Mouse (Mus musculus): Measurements from ENCODE around the gene Mrpl42. TPM values are rescaled to one million over a fixed set of nuclear protein-coding genes. Genes with fewer than 3 reads are reported as not detected.

Gene Mrpl42
- polyA plus RNA-seq, 1 experiment from 2014 or later, result 226 TPM

GRCm38 (mm10) chr10:95471186-95471585, 30.6 kb downstream of the Mrpl42 start:
- no peak for ATAC-seq (replicated peaks)
- H3K9ac ChIP-seq, result no peak overlapping the region
- no peak overlapping the region for H3K4me2 ChIP-seq
- WGBS, result 89% methylated on average over 3 of the region's 3 CpGs
- no peaks in the 10 kb centered on the region for H3K9me3 ChIP-seq
- H3K27me3 ChIP-seq (replicated peaks), result no peaks in the 10 kb centered on the region
- no peak overlapping the region for H3K4me3 ChIP-seq
- H3K4me1 ChIP-seq, result peaks cover 2% of the 10 kb centered on the region; the same call in 1 of the 2 replicates
- H3K36me3 ChIP-seq (replicated peaks), result no peaks in the 10 kb centered on the region
- H3K27ac ChIP-seq, result no peak overlapping the region

GRCm38 (mm10) chr10:95468894-95469293, 32.8 kb downstream of the Mrpl42 start:
- Histone ChIP-seq H3K4me3 (no peak overlapping the region), H3K4me2 (no peak overlapping the region), H3K9ac (no peak overlapping the region), H3K4me1 (peaks cover 2% of the 10 kb centered on the region), H3K9me3 (no peaks in the 10 kb centered on the region), H3K36me3 (replicated peaks) (no peaks in the 10 kb centered on the region), H3K27me3 (replicated peaks) (no peaks in the 10 kb centered on the region), H3K27ac (no peak overlapping the region)
- WGBS, result 49% methylated on average over 4 of the region's 4 CpGs
- ATAC-seq (replicated peaks), result no peak

GRCm38 (mm10) chr10:95465485-95465896, 36.2 kb downstream of the Mrpl42 start:
- no peak overlapping the region for H3K9ac ChIP-seq
- no peak overlapping the region for H3K27ac ChIP-seq
- no peak for ATAC-seq (replicated peaks)
- H3K9me3 ChIP-seq, result no peaks in the 10 kb centered on the region
- H3K4me1 ChIP-seq, result no peaks in the 10 kb centered on the region; the same call in 1 of the 2 replicates
- H3K4me2 ChIP-seq, result no peak overlapping the region
- no peak overlapping the region for H3K4me3 ChIP-seq
- H3K36me3 ChIP-seq (replicated peaks), result no peaks in the 10 kb centered on the region
- no peaks in the 10 kb centered on the region for H3K27me3 ChIP-seq (replicated peaks)
- 66% methylated on average over 4 of the region's 4 CpGs for WGBS

DNA sequence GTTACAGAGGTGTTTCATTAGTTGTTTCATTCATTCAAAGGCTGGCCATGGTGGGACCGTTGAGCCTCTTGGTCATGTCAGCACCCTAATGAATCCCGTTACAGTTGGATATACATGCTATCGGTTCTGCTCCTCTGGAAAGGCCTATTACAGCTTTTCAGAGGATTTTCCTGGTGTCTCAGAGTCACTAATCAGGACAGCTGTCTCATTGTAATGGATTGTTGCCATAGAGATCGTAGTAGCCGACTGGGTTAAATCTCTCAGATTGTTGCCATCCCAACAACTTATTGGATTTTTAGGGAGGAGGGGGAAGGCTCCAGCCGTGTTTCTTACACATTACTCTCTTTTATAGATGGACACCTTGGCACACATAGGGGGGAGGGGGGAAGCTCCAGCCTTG, 37.2 kb downstream of the Mrpl42 start:
- H3K36me3 ChIP-seq (replicated peaks), result no peaks in the 10 kb centered on the region
- no peak overlapping the region for H3K9ac ChIP-seq
- H3K4me3 ChIP-seq, result no peak overlapping the region
- WGBS, result 30% methylated on average over 6 of the region's 6 CpGs
- H3K4me1 ChIP-seq, result no peaks in the 10 kb centered on the region; the same call in 1 of the 2 replicates
- ATAC-seq (replicated peaks), result no peak
- no peaks in the 10 kb centered on the region for H3K9me3 ChIP-seq
- H3K4me2 ChIP-seq, result no peak overlapping the region
- H3K27ac ChIP-seq, result no peak overlapping the region
- H3K27me3 ChIP-seq (replicated peaks), result no peaks in the 10 kb centered on the region

DNA sequence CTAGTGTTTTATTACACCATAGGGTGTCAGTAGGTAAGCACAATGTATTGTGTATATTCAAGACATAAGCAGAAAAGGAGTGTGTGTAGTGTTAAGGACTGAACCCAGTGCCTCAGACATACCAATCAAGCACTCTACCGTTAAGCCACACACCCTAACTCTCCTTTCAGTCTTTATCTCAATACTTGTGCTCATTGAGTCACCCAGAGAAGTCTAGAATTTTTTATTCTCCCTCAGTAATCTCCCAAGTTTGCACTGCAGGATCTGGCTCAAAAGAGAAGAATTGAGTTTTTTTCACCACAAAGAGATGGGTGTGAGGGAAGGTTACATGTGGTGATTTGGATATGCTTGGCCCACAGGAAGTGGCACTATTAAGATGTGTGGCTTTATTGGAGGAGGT, 39.5 kb downstream of the Mrpl42 start:
- no peak overlapping the region for H3K9ac ChIP-seq
- 69% methylated on average over 1 of the region's 1 CpGs for WGBS
- no peaks in the 10 kb centered on the region for H3K36me3 ChIP-seq (replicated peaks)
- H3K9me3 ChIP-seq, result no peaks in the 10 kb centered on the region
- no peak overlapping the region for H3K27ac ChIP-seq
- no peak for ATAC-seq (replicated peaks)
- no peak overlapping the region for H3K4me2 ChIP-seq
- H3K4me3 ChIP-seq, result no peak overlapping the region
- no peaks in the 10 kb centered on the region for H3K27me3 ChIP-seq (replicated peaks)
- H3K4me1 ChIP-seq, result no peaks in the 10 kb centered on the region; the same call in 1 of the 2 replicates

- no peaks in the 10 kb centered on the region; the same call in 1 of the 2 replicates for H3K4me1 ChIP-seq
- no peak overlapping the region for H3K4me2 ChIP-seq
- H3K27me3 ChIP-seq (replicated peaks), result no peaks in the 10 kb centered on the region
- no peak overlapping the region for H3K9ac ChIP-seq
- WGBS, result 43% methylated on average over 4 of the region's 4 CpGs
- H3K27ac ChIP-seq, result no peak overlapping the region
- no peak for ATAC-seq (replicated peaks)
- H3K4me3 ChIP-seq, result no peak overlapping the region
- H3K9me3 ChIP-seq, result no peaks in the 10 kb centered on the region
- H3K36me3 ChIP-seq (replicated peaks), result no peaks in the 10 kb centered on the region
These were observed 40.6 kb downstream of the Mrpl42 start for GRCm38 (mm10) chr10:95461053-95461553.

DNA sequence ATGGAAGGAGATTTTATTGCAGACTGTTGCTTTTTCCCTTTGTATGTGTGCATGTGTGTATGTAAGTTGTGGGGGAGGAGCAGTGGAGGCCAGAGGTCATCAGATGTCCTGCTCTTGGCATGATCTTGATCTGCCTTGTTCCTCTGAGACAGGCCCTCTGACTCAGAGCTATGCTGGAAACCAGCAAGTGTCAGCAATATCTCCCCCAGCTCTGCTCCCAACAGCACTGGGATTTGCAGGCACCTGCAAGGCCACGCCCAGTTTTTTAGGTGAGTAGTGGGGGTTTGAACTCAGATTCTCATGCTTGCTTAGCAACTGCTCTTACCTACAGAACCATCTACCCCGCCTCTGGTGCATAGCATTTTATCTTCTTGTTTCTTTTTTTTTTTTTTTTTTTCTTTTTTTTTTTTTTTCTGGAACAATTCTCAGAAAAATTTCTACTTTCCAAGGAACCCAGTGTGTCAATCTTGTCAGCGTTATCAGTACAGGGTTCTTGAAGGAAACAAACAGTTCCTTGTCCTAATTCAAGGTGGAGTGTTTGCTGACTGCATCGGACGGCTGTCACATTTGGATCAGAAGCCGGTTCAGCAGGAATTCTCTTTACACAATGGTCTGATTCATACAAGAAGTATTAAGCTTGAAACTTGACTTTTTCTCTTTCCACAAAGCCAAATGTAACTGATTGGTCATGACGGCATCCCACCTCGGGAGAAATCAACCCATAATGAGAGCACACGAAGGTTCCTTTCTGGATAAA, 43.5 kb downstream of the Mrpl42 start:
- Histone ChIP-seq H3K9me3 (no peaks in the 10 kb centered on the region), H3K4me3 (no peak overlapping the region), H3K9ac (no peak overlapping the region), H3K27me3 (replicated peaks) (no peaks in the 10 kb centered on the region), H3K36me3 (replicated peaks) (no peaks in the 10 kb centered on the region), H3K27ac (no peak overlapping the region), H3K4me1 (no peaks in the 10 kb centered on the region), H3K4me2 (no peak overlapping the region)
- 90% methylated on average over 9 of the region's 9 CpGs for WGBS
- ATAC-seq (replicated peaks), result no peak

DNA sequence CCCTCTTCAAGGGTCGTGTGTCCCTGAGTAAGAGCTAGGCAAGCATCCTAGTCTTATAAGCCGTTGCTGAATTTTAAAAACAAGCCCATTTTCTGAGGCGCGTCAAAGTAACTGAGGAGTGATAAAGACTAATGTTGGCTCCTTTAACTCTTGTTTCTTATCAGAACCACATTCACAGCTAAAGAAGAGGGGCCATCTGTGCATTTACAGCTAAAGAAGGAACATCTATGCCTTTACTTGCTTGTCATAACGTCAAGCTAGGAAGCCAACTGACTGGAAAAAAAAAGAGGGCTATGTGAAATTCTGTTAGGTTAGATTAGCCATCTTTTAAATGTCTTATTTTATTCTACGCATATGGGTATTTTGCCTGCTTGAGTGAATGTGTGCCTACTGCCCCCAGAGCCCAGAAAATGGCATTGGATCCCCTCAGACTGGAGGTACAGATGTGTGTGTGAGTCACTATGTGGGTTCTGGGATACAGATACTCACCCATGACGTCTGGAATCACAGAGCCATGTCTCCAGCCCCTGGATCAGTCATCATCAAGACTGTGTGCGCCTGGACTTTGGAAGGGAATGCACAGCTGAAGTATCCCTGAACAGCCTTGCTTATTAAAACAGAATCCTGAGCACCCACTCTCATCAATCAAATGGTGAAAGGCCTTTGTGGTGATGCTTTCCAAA, 44.2 kb downstream of the Mrpl42 start:
- ATAC-seq (replicated peaks), result no peak
- H3K36me3 ChIP-seq (replicated peaks), result no peaks in the 10 kb centered on the region
- no peaks in the 10 kb centered on the region for H3K4me1 ChIP-seq
- H3K4me2 ChIP-seq, result no peak overlapping the region
- 91% methylated on average over 8 of the region's 8 CpGs for WGBS
- no peak overlapping the region for H3K27ac ChIP-seq
- no peak overlapping the region for H3K4me3 ChIP-seq
- no peaks in the 10 kb centered on the region for H3K9me3 ChIP-seq
- no peak overlapping the region for H3K9ac ChIP-seq
- H3K27me3 ChIP-seq (replicated peaks), result no peaks in the 10 kb centered on the region

DNA sequence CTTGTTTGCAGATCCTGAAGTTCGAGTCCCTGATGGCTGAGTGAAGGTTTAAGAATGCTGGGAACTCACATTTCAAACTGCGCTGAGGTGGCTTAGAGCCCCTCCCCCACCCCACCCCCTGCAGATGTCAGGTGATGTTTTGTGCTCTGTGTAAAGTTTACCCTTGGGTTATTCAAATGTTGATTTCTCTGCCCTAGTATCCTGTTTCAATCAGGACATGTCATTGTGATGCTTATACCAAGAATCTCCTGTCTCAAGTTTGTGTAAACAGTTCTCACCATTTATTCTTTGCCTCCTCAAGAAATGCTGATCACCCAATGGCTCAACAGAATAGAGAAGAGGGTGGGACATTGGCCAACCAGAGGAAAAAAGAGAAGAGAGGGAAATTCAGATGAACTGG, 45.6 kb downstream of the Mrpl42 start:
- no peak for ATAC-seq (replicated peaks)
- Histone ChIP-seq H3K4me3 (no peak overlapping the region), H3K27me3 (replicated peaks) (no peaks in the 10 kb centered on the region), H3K9ac (no peak overlapping the region), H3K4me2 (no peak overlapping the region), H3K9me3 (no peaks in the 10 kb centered on the region), H3K36me3 (replicated peaks) (no peaks in the 10 kb centered on the region), H3K4me1 (no peaks in the 10 kb centered on the region), H3K27ac (no peak overlapping the region)
- 69% methylated on average over 2 of the region's 2 CpGs for WGBS

- WGBS, result 88% methylated on average over 5 of the region's 5 CpGs
These were observed 48.5 kb downstream of the Mrpl42 start for GRCm38 (mm10) chr10:95453282-95453681.

GRCm38 (mm10) chr10:95449033-95449432, 52.7 kb downstream of the Mrpl42 start:
- H3K27me3 ChIP-seq (replicated peaks), result no peaks in the 10 kb centered on the region
- H3K9me3 ChIP-seq, result no peaks in the 10 kb centered on the region
- H3K4me1 ChIP-seq, result no peaks in the 10 kb centered on the region
- H3K27ac ChIP-seq, result no peak overlapping the region
- WGBS, result 90% methylated on average over 6 of the region's 6 CpGs
- no peaks in the 10 kb centered on the region for H3K36me3 ChIP-seq (replicated peaks)
- no peak overlapping the region for H3K9ac ChIP-seq
- H3K4me2 ChIP-seq, result no peak overlapping the region
- no peak overlapping the region for H3K4me3 ChIP-seq
- ATAC-seq (replicated peaks), result no peak

More at GRCm38 (mm10) chr10:95453282-95453681, 48.5 kb downstream of the Mrpl42 start:
- no peak overlapping the region for H3K4me2 ChIP-seq
- H3K9ac ChIP-seq, result no peak overlapping the region
- H3K9me3 ChIP-seq, result no peaks in the 10 kb centered on the region
- ATAC-seq (replicated peaks), result no peak
- H3K27me3 ChIP-seq (replicated peaks), result no peaks in the 10 kb centered on the region
- no peak overlapping the region for H3K4me3 ChIP-seq
- H3K36me3 ChIP-seq (replicated peaks), result no peaks in the 10 kb centered on the region
- H3K4me1 ChIP-seq, result no peaks in the 10 kb centered on the region
- H3K27ac ChIP-seq, result no peak overlapping the region

DNA sequence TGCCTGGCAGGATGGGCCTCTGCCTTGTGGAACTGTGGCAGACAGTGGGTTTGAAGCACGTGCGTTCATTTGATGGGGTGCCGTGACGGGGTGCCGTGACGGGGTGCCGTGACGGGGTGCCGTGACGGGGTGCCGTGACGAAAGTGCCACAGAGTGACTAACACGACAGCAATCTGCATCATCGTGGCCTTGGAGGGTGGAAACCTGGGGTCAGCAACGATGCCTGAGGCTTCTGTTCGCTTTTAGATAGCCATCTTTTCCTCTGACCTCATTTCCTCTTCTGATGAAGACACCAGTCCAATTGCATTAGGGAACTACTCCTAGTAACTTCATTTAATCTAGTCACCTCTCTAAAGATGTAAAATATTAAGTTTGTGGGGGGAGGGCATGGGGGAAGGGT, 53.8 kb downstream of the Mrpl42 start:
- 92% methylated on average over 16 of the region's 16 CpGs for WGBS
- no peaks in the 10 kb centered on the region for H3K9me3 ChIP-seq
- no peaks in the 10 kb centered on the region for H3K27me3 ChIP-seq (replicated peaks)
- H3K36me3 ChIP-seq (replicated peaks), result no peaks in the 10 kb centered on the region
- H3K4me2 ChIP-seq, result no peak overlapping the region
- H3K4me3 ChIP-seq, result no peak overlapping the region
- H3K4me1 ChIP-seq, result no peaks in the 10 kb centered on the region
- ATAC-seq (replicated peaks), result no peak
- no peak overlapping the region for H3K9ac ChIP-seq
- no peak overlapping the region for H3K27ac ChIP-seq

Data from midbrain, embryonic 15.5 days (tissue).